Mouse (Mus musculus) spleen, postnatal 0 days (tissue): ENCODE results near the gene E330034G19Rik. TPM values are rescaled to one million over a fixed set of nuclear protein-coding genes. Genes with fewer than 3 reads are reported as not detected.

Experiments used
- polyA plus RNA-seq: library from polyadenylated mRNA; unstranded; fragments of >200 nt; fragmentation: Nextera tagmentation; extraction: Ambion mirVana; gene quantifications from 2 replicates; pipeline ENCODE4 v1.2.1, GENCODE M21; 2015

E330034G19Rik gene
- not detected in 2 replicates for polyA plus RNA-seq

DNA sequence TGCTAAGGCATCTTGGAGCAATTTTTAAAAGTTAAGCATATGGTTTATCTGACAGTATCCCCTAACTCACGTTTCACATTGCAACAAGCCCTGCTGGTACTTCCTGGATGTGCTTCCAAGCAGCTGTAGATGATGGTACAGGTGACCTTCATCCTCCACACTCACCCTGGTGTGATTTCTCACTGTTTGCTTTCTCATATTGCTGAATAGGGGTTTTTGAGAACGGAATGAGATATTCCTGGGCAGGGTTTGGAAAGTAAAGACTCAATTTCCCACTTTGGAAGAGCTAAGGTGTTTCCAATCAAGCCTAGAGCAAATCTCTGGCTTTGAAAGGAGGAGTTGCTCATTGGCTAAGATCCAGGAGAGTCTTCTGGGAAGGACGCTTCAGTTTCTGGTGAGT, at the start of gene E330034G19Rik:
E330034G19Rik (plus strand) TSS at position 301 of the 400 bp plus-strand sequence.

DNA sequence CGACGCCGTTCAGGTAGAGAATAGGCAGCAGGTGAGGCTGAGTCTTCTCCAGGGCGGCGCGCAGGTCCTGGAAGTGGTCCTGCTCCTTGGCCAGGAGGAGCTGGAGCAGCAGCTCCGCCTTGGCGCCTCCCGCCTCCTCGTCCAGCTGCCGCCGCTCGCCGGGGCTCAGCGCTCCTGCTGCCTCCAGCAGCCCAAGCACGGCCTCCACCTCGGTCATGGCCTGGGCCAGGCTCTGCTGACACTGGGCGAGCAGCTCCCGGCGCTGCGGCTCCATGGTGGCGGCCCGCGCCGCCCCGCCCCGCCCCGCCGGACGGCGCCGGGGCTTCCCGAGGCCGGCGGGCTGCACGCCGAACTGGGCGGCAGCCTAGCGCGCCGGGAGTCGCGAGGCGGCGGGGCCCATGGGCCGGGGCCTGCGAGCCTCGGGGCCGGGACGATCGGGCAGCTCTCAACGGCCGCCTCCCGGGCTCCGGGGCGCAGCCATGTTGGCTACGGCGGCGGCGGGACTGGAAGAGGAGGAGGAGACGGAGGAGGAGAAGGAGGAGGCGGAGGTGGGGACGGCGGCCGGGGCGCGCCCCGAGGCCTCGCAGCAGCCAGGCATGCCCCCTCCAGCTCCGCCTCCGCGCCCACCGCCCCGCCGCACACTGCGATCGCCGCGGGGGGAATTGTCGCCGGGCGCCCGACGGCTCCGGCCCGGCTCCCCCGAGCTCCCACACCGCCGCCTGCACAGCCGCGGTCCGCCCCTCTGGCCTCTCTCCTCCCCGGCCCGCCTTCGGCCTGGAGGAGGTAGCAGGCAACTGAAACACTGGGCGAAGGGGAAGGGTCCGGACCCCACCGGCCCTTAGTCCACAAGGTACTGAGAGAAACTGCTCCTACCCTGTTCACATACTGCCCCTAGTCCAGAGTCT, 47.6 kb upstream of the E330034G19Rik start, which contains the start of gene Dlg5:
Dlg5 (minus strand) TSS at position 744 of the 905 bp plus-strand sequence.

Other genes with a start within 250 kb of the E330034G19Rik start
- gene Dlg5, start 47.3 kb upstream of the E330034G19Rik start, polyA plus RNA-seq: 2.1 and 2.9 TPM in 2 replicates
- gene Polr3a, start 193.8 kb downstream of the E330034G19Rik start, polyA plus RNA-seq: 8.3 and 8.9 TPM in 2 replicates
- 1,198 and 1,282 TPM in 2 replicates for gene Rps24, start 193.9 kb downstream of the E330034G19Rik start, polyA plus RNA-seq